Comparison of ENCODE assay signal across 20 mouse cellular contexts in the genomic region with DNA sequence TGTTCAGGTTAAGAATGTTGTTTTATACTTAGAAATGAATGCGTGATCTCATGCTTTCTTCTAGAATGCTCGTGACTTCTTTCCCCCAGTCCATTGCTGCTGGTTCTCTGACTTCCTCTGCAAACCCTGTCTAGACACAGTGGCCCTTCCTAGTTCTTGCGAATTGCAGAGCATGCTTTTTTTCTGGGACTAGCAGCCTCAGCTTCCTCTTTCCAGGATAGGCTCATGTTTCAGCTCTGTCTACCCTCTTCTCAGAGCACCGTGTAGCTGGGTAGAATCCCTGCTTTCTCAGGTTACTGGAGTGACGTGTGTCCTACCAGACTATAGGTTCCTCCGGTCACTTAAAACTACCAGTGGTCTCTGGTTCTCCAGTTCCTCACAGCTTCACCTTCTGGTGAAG.
A peak's percentile ranks its signal among the peaks of the same experiment; 100 is the strongest.
DNase-seq lines count a peak whose midpoint lies in the region; ATAC-seq lines count a peak whose summit lies in the region.
"Had no signal": no experiment of that assay in that cellular context is flagged by ENCODE, and none has a peak within 500 bp of the region (broad histone marks: within the 10 kb centered on the region; RNA-seq: fewer than 3 reads in every experiment).

No protein-coding gene starts in this region.

- 60% methylated on average over 6 of the region's 6 CpGs for WGBS in liver, embryonic 16.5 days (ENCODE audit: insufficient replicate concordance)
- 60% methylated on average over 6 of the region's 6 CpGs for WGBS in liver, embryonic 12.5 days (ENCODE audit: insufficient replicate concordance)
- 80% methylated on average over 6 of the region's 6 CpGs for WGBS in intestine, embryonic 16.5 days

- no peak overlapping the region for H3K4me2 ChIP-seq in liver, embryonic 16.5 days (ENCODE audit: low read depth, low read length)
- H3K4me2 ChIP-seq in liver, embryonic 12.5 days = no peak overlapping the region
- H3K4me2 ChIP-seq in intestine, embryonic 16.5 days (ENCODE audit: low read depth, low read length) = no peak overlapping the region
- H3K4me2 ChIP-seq: embryonic facial prominence, embryonic 13.5 days; forebrain, embryonic 15.5 days; liver, embryonic 15.5 days; midbrain, embryonic 13.5 days had no signal

- DNase-seq in gastrocnemius, postnatal 25 days = peak; percentile 16
- no peak for DNase-seq in gastrocnemius, postnatal 4 days (ENCODE audit: low spot score in 2 of 2)
- DNase-seq in brain, adult 2 months (ENCODE audit: low read depth, low spot score) = peak; percentile 55
- no peak for DNase-seq in urinary bladder, postnatal 10 days (ENCODE audit: low spot score)
- DNase-seq: B cell, adult 2 months; cerebellum, adult 8-10 months; kidney, adult 2 months; kidney, postnatal 14 days; right cerebral cortex, postnatal 14 days had no signal

- H3K4me3 ChIP-seq in liver, embryonic 16.5 days (ENCODE audit: low read depth, low read length) = no peak overlapping the region
- no peak overlapping the region for H3K4me3 ChIP-seq in liver, embryonic 12.5 days
- H3K4me3 ChIP-seq in intestine, embryonic 16.5 days (ENCODE audit: low read length) = no peak overlapping the region
- H3K4me3 ChIP-seq: embryonic facial prominence, embryonic 13.5 days; forebrain, embryonic 15.5 days; hindbrain, embryonic 10.5 days; limb, embryonic 10.5 days; liver, embryonic 15.5 days; midbrain, embryonic 13.5 days; myocyte had no signal

- no peaks in the 10 kb centered on the region for H3K9me3 ChIP-seq in liver, embryonic 16.5 days (replicated peaks; ENCODE audit: control insufficient read depth, low read length)
- no peaks in the 10 kb centered on the region for H3K9me3 ChIP-seq in liver, embryonic 12.5 days (replicated peaks)
- no peaks in the 10 kb centered on the region for H3K9me3 ChIP-seq in intestine, embryonic 16.5 days (ENCODE audit: control insufficient read depth, low read length)
- H3K9me3 ChIP-seq: embryonic facial prominence, embryonic 13.5 days; forebrain, embryonic 15.5 days; hindbrain, embryonic 10.5 days; limb, embryonic 10.5 days; liver, embryonic 15.5 days; midbrain, embryonic 13.5 days had no signal

- H3K27me3 ChIP-seq in liver, embryonic 16.5 days (ENCODE audit: control insufficient read depth, insufficient read depth, low read depth, low read length) = no peaks in the 10 kb centered on the region
- H3K27me3 ChIP-seq in liver, embryonic 12.5 days (replicated peaks) = no peaks in the 10 kb centered on the region
- H3K27me3 ChIP-seq in intestine, embryonic 16.5 days (replicated peaks; ENCODE audit: control insufficient read depth, insufficient read depth, low read length) = no peaks in the 10 kb centered on the region
- H3K27me3 ChIP-seq: embryonic facial prominence, embryonic 13.5 days; forebrain, embryonic 15.5 days; liver, embryonic 15.5 days; midbrain, embryonic 13.5 days had no signal

- no peak overlapping the region for H3K27ac ChIP-seq in liver, embryonic 16.5 days (ENCODE audit: low read length)
- H3K27ac ChIP-seq in liver, embryonic 12.5 days = no peak overlapping the region
- no peak overlapping the region for H3K27ac ChIP-seq in intestine, embryonic 16.5 days (ENCODE audit: low read length)
- H3K27ac ChIP-seq: embryonic facial prominence, embryonic 13.5 days; forebrain, embryonic 15.5 days; hindbrain, embryonic 10.5 days; limb, embryonic 10.5 days; liver, embryonic 15.5 days; midbrain, embryonic 13.5 days had no signal

- H3K36me3 ChIP-seq in liver, embryonic 16.5 days (ENCODE audit: control insufficient read depth, insufficient read depth) = peaks cover 36% of the 10 kb centered on the region
- H3K36me3 ChIP-seq in liver, embryonic 12.5 days = peaks cover 91% of the 10 kb centered on the region
- H3K36me3 ChIP-seq in intestine, embryonic 16.5 days (ENCODE audit: control insufficient read depth, insufficient read depth, low read length) = peaks cover 14% of the 10 kb centered on the region

- ATAC-seq in liver, embryonic 16.5 days (ENCODE audit: low read depth) = peak; percentile 25; the same call in 1 of the 2 replicates
- ATAC-seq in liver, embryonic 12.5 days = no peak
- ATAC-seq in megakaryocyte progenitor cell, adult 5-6 weeks (replicated peaks; ENCODE audit: poor library complexity) = peak; percentile 67
- ATAC-seq in intestine, embryonic 16.5 days = no peak
- ATAC-seq: forebrain, embryonic 15.5 days; midbrain, embryonic 13.5 days had no signal

- H3K9ac ChIP-seq in liver, embryonic 16.5 days (ENCODE audit: low read depth, low read length) = no peak overlapping the region
- H3K9ac ChIP-seq in liver, embryonic 12.5 days = no peak overlapping the region
- no peak overlapping the region for H3K9ac ChIP-seq in intestine, embryonic 16.5 days (ENCODE audit: low read depth, low read length)
- H3K9ac ChIP-seq: embryonic facial prominence, embryonic 13.5 days; forebrain, embryonic 15.5 days; liver, embryonic 15.5 days; midbrain, embryonic 13.5 days had no signal

- H3K4me1 ChIP-seq in liver, embryonic 16.5 days (ENCODE audit: control insufficient read depth, low read depth, low read length) = no peaks in the 10 kb centered on the region; the same call in 1 of the 2 replicates
- H3K4me1 ChIP-seq in liver, embryonic 12.5 days = no peaks in the 10 kb centered on the region
- no peaks in the 10 kb centered on the region for H3K4me1 ChIP-seq in intestine, embryonic 16.5 days (ENCODE audit: control insufficient read depth, insufficient read depth, low read length)
- H3K4me1 ChIP-seq: embryonic facial prominence, embryonic 13.5 days; forebrain, embryonic 15.5 days; hindbrain, embryonic 10.5 days; limb, embryonic 10.5 days; liver, embryonic 15.5 days; midbrain, embryonic 13.5 days had no signal

Comparison
In these comparisons a context has a peak if more than half of its experiments do, and no peak if none do; other contexts are left out.
1. DNase-seq: peak in gastrocnemius, postnatal 25 days (single experiment) and brain, adult 2 months (single experiment); none in gastrocnemius, postnatal 4 days (0 of 2) and urinary bladder, postnatal 10 days (single experiment).
2. ATAC-seq: peak in liver, embryonic 16.5 days (single experiment) and megakaryocyte progenitor cell, adult 5-6 weeks (single experiment); none in liver, embryonic 12.5 days (single experiment) and intestine, embryonic 16.5 days (single experiment).